In genomic region chr8:111974138-111974537, GRCm38 (mm10) we compare ENCODE assay signal across 27 mouse cellular contexts. TPM values are rescaled to one million over a fixed set of nuclear protein-coding genes. Genes with fewer than 3 reads are reported as not detected.
"Had no signal": no experiment of that assay in that cellular context is flagged by ENCODE, and none has a peak within 500 bp of the region (broad histone marks: within the 10 kb centered on the region; RNA-seq: fewer than 3 reads in every experiment).

No protein-coding gene starts in this region.

- ATAC-seq: hindbrain, postnatal 0 days; inflammation-experienced regulatory T-cells, adult 6 months; intestine, embryonic 15.5 days; intestine, postnatal 0 days; liver, embryonic 12.5 days had no signal

- H3K4me3 ChIP-seq: heart, adult 2 months; heart, embryonic 13.5 days; heart, embryonic 15.5 days; hindbrain, embryonic 13.5 days; hindbrain, embryonic 15.5 days; intestine, embryonic 15.5 days; limb, embryonic 13.5 days; limb, embryonic 15.5 days; liver, embryonic 12.5 days had no signal

- H3K27ac ChIP-seq: heart, adult 2 months; heart, embryonic 13.5 days; heart, embryonic 15.5 days; hindbrain, embryonic 13.5 days; hindbrain, embryonic 15.5 days; hindbrain, postnatal 0 days; intestine, embryonic 15.5 days; kidney, postnatal 0 days; limb, embryonic 13.5 days; limb, embryonic 15.5 days; liver, embryonic 12.5 days; liver, embryonic 14.5 days had no signal

- H3K9ac ChIP-seq: heart, embryonic 13.5 days; heart, embryonic 15.5 days; hindbrain, embryonic 13.5 days; hindbrain, embryonic 15.5 days; intestine, embryonic 15.5 days; limb, embryonic 13.5 days; limb, embryonic 15.5 days; liver, embryonic 12.5 days; liver, embryonic 14.5 days had no signal

- H3K4me2 ChIP-seq: heart, embryonic 11.5 days; heart, embryonic 13.5 days; heart, embryonic 15.5 days; hindbrain, embryonic 13.5 days; hindbrain, embryonic 15.5 days; intestine, embryonic 15.5 days; limb, embryonic 13.5 days; limb, embryonic 15.5 days; liver, embryonic 12.5 days had no signal

- DNase-seq: gastrocnemius, postnatal 10 days; gastrocnemius, postnatal 25 days; heart, adult 2 months; heart, postnatal 14 days; heart, postnatal 36 days; kidney, adult 18-20 months; kidney, adult 8-10 months; kidney, postnatal 14 days; kidney, postnatal 36 days; layer of hippocampus, adult 9-11 months; layer of hippocampus, postnatal 36 days; left cerebral cortex, postnatal 4 days had no signal

- H3K27me3 ChIP-seq: heart, embryonic 13.5 days; heart, embryonic 15.5 days; hindbrain, embryonic 13.5 days; hindbrain, embryonic 15.5 days; intestine, embryonic 15.5 days; limb, embryonic 13.5 days; limb, embryonic 15.5 days; liver, embryonic 12.5 days had no signal

- H3K4me1 ChIP-seq: heart, embryonic 13.5 days; heart, embryonic 15.5 days; hindbrain, embryonic 13.5 days; hindbrain, embryonic 15.5 days; intestine, embryonic 15.5 days; limb, embryonic 13.5 days; limb, embryonic 15.5 days had no signal

- H3K9me3 ChIP-seq: heart, embryonic 13.5 days; heart, embryonic 15.5 days; hindbrain, embryonic 13.5 days; hindbrain, embryonic 15.5 days; intestine, embryonic 15.5 days; limb, embryonic 15.5 days had no signal

RNA-seq across cellular contexts. Expression of gene Tmem231, which starts 40.5 kb away (rescaled TPM):
- total RNA-seq: granulocyte monocyte progenitor cell, adult 5-6 weeks had no signal
